Mouse (Mus musculus): ENCODE data around the gene Lrtm2. TPM values are rescaled to one million over a fixed set of nuclear protein-coding genes. Genes with fewer than 3 reads are reported as not detected.

Lrtm2 gene
- polyA plus RNA-seq, 1 experiment from 2014 or later: 0.08 TPM

DNA sequence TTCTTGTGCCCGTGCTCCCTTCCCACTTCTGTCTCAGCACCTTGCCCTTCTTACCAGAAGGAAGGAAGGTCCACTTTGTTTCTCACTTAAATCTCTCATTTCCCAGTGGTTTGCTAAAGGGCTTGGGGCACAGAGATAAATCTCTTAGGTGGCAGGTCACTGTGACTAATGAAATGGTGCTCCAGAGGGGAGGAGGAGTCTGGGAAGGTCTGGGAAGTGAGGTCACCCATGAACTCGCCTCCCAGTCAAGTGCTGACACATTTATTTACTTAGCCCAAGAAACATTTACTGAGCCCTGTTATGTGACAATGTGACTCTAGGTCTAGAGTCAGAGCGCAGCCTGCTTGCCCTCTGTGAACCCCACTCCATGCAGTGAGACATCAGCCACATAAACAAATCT is 2.6 kb upstream of the Lrtm2 start:
- ATAC-seq (ENCODE audit: low FRiP score, low TSS enrichment) (peak; percentile 92), DNase-seq (ENCODE audit: low spot score) (peak; percentile 63)
- 4% methylated on average over 3 of the region's 3 CpGs for WGBS
- TF ChIP-seq EP300 (optimal IDR thresholded peaks at IDR 0.05): no peak
- no peak for TF ChIP-seq CTCF (IDR thresholded peaks at IDR 0.05; ENCODE audit: low read depth)
- no peak overlapping the region for H3K27ac ChIP-seq (replicated peaks)
- peaks cover 2% of the 10 kb centered on the region; the same call in 1 of the 2 replicates for H3K27me3 ChIP-seq (ENCODE audit: control insufficient read depth, insufficient read depth, low read length)
- H3K4me3 ChIP-seq (ENCODE audit: low read depth, low read length): no peak overlapping the region
- no peak overlapping the region for H3K9ac ChIP-seq (ENCODE audit: low read length)
- no peaks in the 10 kb centered on the region for H3K9me3 ChIP-seq (ENCODE audit: control insufficient read depth, low read length)
- no peaks in the 10 kb centered on the region for H3K36me3 ChIP-seq (ENCODE audit: control insufficient read depth, insufficient read depth, low read length)
- no peak overlapping the region for H3K4me2 ChIP-seq (replicated peaks; ENCODE audit: low read depth)
- H3K4me1 ChIP-seq (replicated peaks; ENCODE audit: control insufficient read depth, insufficient read depth): 0 out of 2 replicates have a peak, but pooled peaks cover 4% of the 10 kb centered on the region

GRCm38 (mm10) chr6:119332111-119332510 is 1.5 kb upstream of the Lrtm2 start:
- no peak overlapping the region for H3K27ac ChIP-seq (replicated peaks)
- no peak overlapping the region for H3K9ac ChIP-seq (ENCODE audit: low read length)
- peaks cover 2% of the 10 kb centered on the region; the same call in 1 of the 2 replicates for H3K27me3 ChIP-seq (ENCODE audit: control insufficient read depth, insufficient read depth, low read length)
- WGBS: 10% methylated on average over 1 of the region's 1 CpGs
- no peak overlapping the region for H3K4me2 ChIP-seq (replicated peaks; ENCODE audit: low read depth)
- no peak overlapping the region for H3K4me3 ChIP-seq (ENCODE audit: low read depth, low read length)
- ATAC-seq (ENCODE audit: low FRiP score, low TSS enrichment) (no peak), DNase-seq (ENCODE audit: low spot score) (no peak)
- 0 out of 2 replicates have a peak, but pooled peaks cover 4% of the 10 kb centered on the region for H3K4me1 ChIP-seq (replicated peaks; ENCODE audit: control insufficient read depth, insufficient read depth)
- no peaks in the 10 kb centered on the region for H3K9me3 ChIP-seq (ENCODE audit: control insufficient read depth, low read length)
- no peaks in the 10 kb centered on the region for H3K36me3 ChIP-seq (ENCODE audit: control insufficient read depth, insufficient read depth, low read length)
- TF ChIP-seq CTCF (IDR thresholded peaks at IDR 0.05; ENCODE audit: low read depth) (no peak), EP300 (optimal IDR thresholded peaks at IDR 0.05) (no peak)

DNA sequence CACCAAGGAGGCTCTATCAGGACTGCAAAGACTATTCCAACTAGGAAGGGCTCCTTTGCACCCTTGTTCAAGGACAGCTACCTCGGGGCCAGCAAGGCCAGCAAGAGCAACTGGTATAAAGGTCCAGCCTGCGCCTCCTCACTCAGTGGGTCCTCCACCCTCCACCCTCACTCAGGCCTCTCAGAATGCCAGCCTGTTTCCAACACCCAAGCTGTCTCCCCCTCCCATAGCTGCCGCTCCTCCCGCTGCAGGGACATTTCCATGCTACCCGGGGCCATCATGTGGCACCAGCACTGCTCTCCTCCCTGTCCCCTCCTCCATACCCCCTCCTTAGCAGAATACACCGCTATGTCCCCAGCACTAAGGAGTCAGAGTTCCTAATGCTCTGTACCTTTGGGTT is 630 bp downstream of the Lrtm2 start:
- no peak overlapping the region for H3K4me2 ChIP-seq (replicated peaks; ENCODE audit: low read depth)
- 18% methylated on average over 6 of the region's 6 CpGs for WGBS
- no peak for ATAC-seq (ENCODE audit: low FRiP score, low TSS enrichment)
- peaks cover 2% of the 10 kb centered on the region; the same call in 1 of the 2 replicates for H3K27me3 ChIP-seq (ENCODE audit: control insufficient read depth, insufficient read depth, low read length)
- H3K4me1 ChIP-seq (replicated peaks; ENCODE audit: control insufficient read depth, insufficient read depth): 0 out of 2 replicates have a peak, but pooled peaks cover 4% of the 10 kb centered on the region
- H3K9me3 ChIP-seq (ENCODE audit: control insufficient read depth, low read length): no peaks in the 10 kb centered on the region
- no peak overlapping the region for H3K9ac ChIP-seq (ENCODE audit: low read length)
- H3K27ac ChIP-seq (replicated peaks): no peak overlapping the region
- no peaks in the 10 kb centered on the region for H3K36me3 ChIP-seq (ENCODE audit: control insufficient read depth, insufficient read depth, low read length)
- H3K4me3 ChIP-seq (ENCODE audit: low read depth, low read length): no peak overlapping the region
- DNase-seq (ENCODE audit: low spot score): no peak
- no peak for TF ChIP-seq CTCF (IDR thresholded peaks at IDR 0.05; ENCODE audit: low read depth)
- no peak for TF ChIP-seq EP300 (optimal IDR thresholded peaks at IDR 0.05)

- H3K27me3 ChIP-seq (ENCODE audit: control insufficient read depth, insufficient read depth, low read length): peaks cover 2% of the 10 kb centered on the region; the same call in 1 of the 2 replicates
These were observed 1.3 kb downstream of the Lrtm2 start for GRCm38 (mm10) chr6:119329215-119329714.

DNA sequence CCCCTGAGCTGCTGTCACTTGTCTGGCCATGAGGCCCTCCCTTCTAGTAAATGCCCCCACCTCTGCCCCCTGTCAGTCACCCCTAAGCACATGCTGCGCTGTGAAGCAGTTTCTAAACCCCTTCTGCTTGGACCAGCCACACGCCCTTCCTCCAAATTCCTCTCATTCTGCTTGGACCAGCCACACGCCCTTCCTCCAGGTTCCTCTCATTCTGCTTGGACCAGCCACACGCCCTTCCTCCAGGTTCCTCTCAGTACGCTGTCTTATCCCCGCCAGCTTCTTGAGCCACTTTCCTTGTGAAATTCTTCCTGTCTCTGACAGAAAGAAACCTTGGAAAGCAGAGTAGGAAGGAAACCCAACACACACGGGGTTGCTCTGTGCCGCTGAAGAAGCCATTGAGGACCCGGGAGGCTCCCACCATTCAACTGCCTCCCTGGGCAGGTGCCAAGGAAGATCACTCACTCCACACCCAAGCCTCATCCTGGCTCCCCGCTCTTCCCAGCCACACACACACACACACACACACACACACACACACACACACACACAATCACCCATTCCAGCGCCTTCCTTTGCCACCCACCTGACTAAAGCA is 1.9 kb downstream of the Lrtm2 start:
- Histone ChIP-seq H3K27me3 (ENCODE audit: control insufficient read depth, insufficient read depth, low read length) (peaks cover 2% of the 10 kb centered on the region; the same call in 1 of the 2 replicates), H3K9ac (ENCODE audit: low read length) (no peak overlapping the region), H3K27ac (replicated peaks) (no peak overlapping the region), H3K4me3 (ENCODE audit: low read depth, low read length) (no peak overlapping the region), H3K9me3 (ENCODE audit: control insufficient read depth, low read length) (no peaks in the 10 kb centered on the region), H3K4me2 (replicated peaks; ENCODE audit: low read depth) (no peak overlapping the region), H3K36me3 (ENCODE audit: control insufficient read depth, insufficient read depth, low read length) (no peaks in the 10 kb centered on the region), H3K4me1 (replicated peaks; ENCODE audit: control insufficient read depth, insufficient read depth) (0 out of 2 replicates have a peak, but pooled peaks cover 4% of the 10 kb centered on the region)
- TF ChIP-seq EP300 (optimal IDR thresholded peaks at IDR 0.05) (no peak), CTCF (IDR thresholded peaks at IDR 0.05; ENCODE audit: low read depth) (no peak)
- ATAC-seq (ENCODE audit: low FRiP score, low TSS enrichment) (no peak), DNase-seq (ENCODE audit: low spot score) (no peak)
- 5% methylated on average over 11 of the region's 11 CpGs for WGBS

More at GRCm38 (mm10) chr6:119329215-119329714, 1.3 kb downstream of the Lrtm2 start:
- Histone ChIP-seq H3K36me3 (ENCODE audit: control insufficient read depth, insufficient read depth, low read length) (no peaks in the 10 kb centered on the region), H3K9me3 (ENCODE audit: control insufficient read depth, low read length) (no peaks in the 10 kb centered on the region), H3K4me1 (replicated peaks; ENCODE audit: control insufficient read depth, insufficient read depth) (0 out of 2 replicates have a peak, but pooled peaks cover 4% of the 10 kb centered on the region), H3K4me3 (ENCODE audit: low read depth, low read length) (no peak overlapping the region), H3K9ac (ENCODE audit: low read length) (no peak overlapping the region), H3K4me2 (replicated peaks; ENCODE audit: low read depth) (no peak overlapping the region), H3K27ac (replicated peaks) (no peak overlapping the region)
- DNase-seq (ENCODE audit: low spot score) (peak; percentile 65), ATAC-seq (ENCODE audit: low FRiP score, low TSS enrichment) (peak; percentile 35; the same call in 1 of the 2 replicates)
- no peak for TF ChIP-seq EP300 (optimal IDR thresholded peaks at IDR 0.05)
- peak; percentile 20; the same call in 1 of the 2 replicates for TF ChIP-seq CTCF (IDR thresholded peaks at IDR 0.05; ENCODE audit: low read depth)
- 5% methylated on average over 8 of the region's 8 CpGs for WGBS

DNA sequence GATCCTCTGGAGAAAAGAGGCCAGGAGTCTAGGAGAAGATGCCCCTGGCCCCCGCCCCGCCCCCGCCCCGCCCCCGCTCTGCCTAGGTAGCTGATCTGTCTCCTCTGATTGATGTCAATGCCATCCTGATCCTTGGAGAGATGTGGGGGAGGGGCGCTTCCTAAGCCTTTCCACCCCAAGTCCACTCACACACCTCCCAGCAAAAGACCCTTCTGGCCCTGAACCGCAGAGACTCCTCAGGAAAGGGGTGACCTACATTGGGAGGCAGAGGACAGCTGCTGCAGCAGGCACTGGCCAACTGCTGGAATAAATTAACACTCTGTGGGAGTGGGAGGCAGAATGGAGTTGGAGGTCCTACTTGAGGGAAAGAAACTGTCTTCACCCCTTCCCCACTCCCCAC is 4.0 kb downstream of the Lrtm2 start:
- H3K4me2 ChIP-seq (replicated peaks; ENCODE audit: low read depth): no peak overlapping the region
- no peak for TF ChIP-seq CTCF (IDR thresholded peaks at IDR 0.05; ENCODE audit: low read depth)
- TF ChIP-seq EP300 (optimal IDR thresholded peaks at IDR 0.05): no peak
- 34% methylated on average over 7 of the region's 7 CpGs for WGBS

More for the DNA sequence above, 4.0 kb downstream of the Lrtm2 start:
- no peaks in the 10 kb centered on the region for H3K36me3 ChIP-seq (ENCODE audit: control insufficient read depth, insufficient read depth, low read length)
- no peak overlapping the region for H3K9ac ChIP-seq (ENCODE audit: low read length)
- ATAC-seq (ENCODE audit: low FRiP score, low TSS enrichment): no peak
- H3K27me3 ChIP-seq (ENCODE audit: control insufficient read depth, insufficient read depth, low read length): peaks cover 2% of the 10 kb centered on the region; the same call in 1 of the 2 replicates
- DNase-seq (ENCODE audit: low spot score): no peak
- no peaks in the 10 kb centered on the region for H3K9me3 ChIP-seq (ENCODE audit: control insufficient read depth, low read length)
- H3K4me3 ChIP-seq (ENCODE audit: low read depth, low read length): no peak overlapping the region
- H3K4me1 ChIP-seq (replicated peaks; ENCODE audit: control insufficient read depth, insufficient read depth): 0 out of 2 replicates have a peak, but pooled peaks cover 2% of the 10 kb centered on the region
- no peak overlapping the region for H3K27ac ChIP-seq (replicated peaks)

Data from stomach, postnatal 0 days (tissue).